Mouse (Mus musculus) MN1 (cell line): ENCODE results near the gene Fam166b.

Experiments used
- DNase-seq: peaks from one replicate; pipeline ENCODE4 v3.0.0-alpha.2; 2016; ENCODE audit warnings: low spot score

Fam166b gene

GRCm38 (mm10) chr4:43428946-43429345 lies at the start of gene Fam166b:
Fam166b (minus strand) TSS chr4:43429134.
- DNase-seq, result no peak

GRCm38 (mm10) chr4:43478534-43478858 lies 49.6 kb upstream of the Fam166b start:
- DNase-seq, result no peak

GRCm38 (mm10) chr4:43477857-43478533 lies 49.1 kb upstream of the Fam166b start:
- peak; percentile 90 for DNase-seq

GRCm38 (mm10) chr4:43476604-43477003 lies 47.7 kb upstream of the Fam166b start:
- no peak for DNase-seq

GRCm38 (mm10) chr4:43473636-43474035 lies 44.7 kb upstream of the Fam166b start:
- DNase-seq, result no peak

- no peak for DNase-seq
These were observed 41.4 kb upstream of the Fam166b start for GRCm38 (mm10) chr4:43470301-43470700.

GRCm38 (mm10) chr4:43466872-43467271 lies 37.9 kb upstream of the Fam166b start:
- no peak for DNase-seq

- DNase-seq, result no peak
These were observed 37.0 kb upstream of the Fam166b start for GRCm38 (mm10) chr4:43465935-43466334.

GRCm38 (mm10) chr4:43463102-43463501 lies 34.2 kb upstream of the Fam166b start:
- no peak for DNase-seq

GRCm38 (mm10) chr4:43457124-43457523 lies 28.2 kb upstream of the Fam166b start:
- no peak for DNase-seq

GRCm38 (mm10) chr4:43456470-43456869 lies 27.5 kb upstream of the Fam166b start:
- no peak for DNase-seq

- no peak for DNase-seq
These were observed 25.3 kb upstream of the Fam166b start, which contains the start of gene Cd72 for GRCm38 (mm10) chr4:43454041-43454836. Cd72 (minus strand) TSS chr4:43454628.

GRCm38 (mm10) chr4:43453413-43453812 lies 24.5 kb upstream of the Fam166b start:
- DNase-seq, result no peak

- DNase-seq, result no peak
These were observed 23.4 kb upstream of the Fam166b start for GRCm38 (mm10) chr4:43452315-43452714.

- no peak for DNase-seq
These were observed 19.6 kb upstream of the Fam166b start for GRCm38 (mm10) chr4:43448554-43448953.

GRCm38 (mm10) chr4:43447251-43447650 lies 18.3 kb upstream of the Fam166b start:
- peak; percentile 46 for DNase-seq

- DNase-seq, result peak; percentile 43
These were observed 14.6 kb upstream of the Fam166b start for GRCm38 (mm10) chr4:43443511-43443910.

GRCm38 (mm10) chr4:43442456-43443361 lies 13.8 kb upstream of the Fam166b start:
- peak; percentile 77 for DNase-seq

GRCm38 (mm10) chr4:43442044-43442443 lies 13.1 kb upstream of the Fam166b start:
- DNase-seq, result peak; percentile 98

GRCm38 (mm10) chr4:43441639-43442038 lies 12.7 kb upstream of the Fam166b start, which contains the start of gene Tesk1:
Tesk1 (plus strand) TSS chr4:43441939.
- DNase-seq, result no peak

- DNase-seq, result no peak
These were observed 3.9 kb upstream of the Fam166b start for GRCm38 (mm10) chr4:43432832-43433231.

- DNase-seq, result peak; percentile 76
These were observed 2.8 kb upstream of the Fam166b start for GRCm38 (mm10) chr4:43431690-43432089.
